Mouse (Mus musculus): ENCODE data around the gene Erc1. TPM values are rescaled to one million over a fixed set of nuclear protein-coding genes. Genes with fewer than 3 reads are reported as not detected.
A peak's percentile ranks its signal among the peaks of the same experiment; 100 is the strongest.
"Not testable (repeated sequence)": the region's sequence is repeated elsewhere in the genome, so short reads cannot be mapped to it uniquely, and the experiment has no call there.

Erc1 gene
- total and polyA plus RNA-seq, 2 experiments from 2014 or later = 43.3 to 83.3 TPM

DNA sequence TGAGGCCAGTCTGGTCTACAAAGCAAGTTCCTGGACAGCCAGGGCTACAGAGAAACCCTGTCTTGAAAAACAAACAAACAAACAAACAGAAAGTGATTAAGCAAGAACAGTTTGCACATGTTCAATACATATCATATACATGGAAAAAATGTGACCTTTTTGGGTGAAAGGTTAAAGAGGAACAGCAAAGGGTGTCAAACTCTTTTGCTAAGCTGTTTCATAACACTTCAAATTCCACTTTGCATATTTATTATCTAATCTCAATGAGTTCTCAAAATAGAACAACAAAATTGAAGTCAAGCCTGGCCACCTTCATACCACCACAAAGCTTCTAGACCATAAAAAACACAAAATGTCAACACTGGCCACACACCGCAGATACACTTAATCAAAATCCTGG is 19.8 kb downstream of the Erc1 start:
- H3K4me2 ChIP-seq (ENCODE audit: low read depth) = no peak overlapping the region
- 95% methylated on average over 1 of the region's 1 CpGs for WGBS
- no peak for ATAC-seq

GRCm38 (mm10) chr6:119826701-119827100 is 21.3 kb downstream of the Erc1 start:
- DNase-seq (no peak), ATAC-seq (no peak)
- 86% methylated on average over 4 of the region's 4 CpGs for WGBS
- Histone ChIP-seq H3K4me1 (ENCODE audit: insufficient read depth) (no peaks in the 10 kb centered on the region), H3K27me3 (ENCODE audit: insufficient read depth, low read length) (no peaks in the 10 kb centered on the region), H3K9me3 (ENCODE audit: low read length) (no peaks in the 10 kb centered on the region), H3K27ac (ENCODE audit: low read depth, low read length) (no peak overlapping the region), H3K36me3 (ENCODE audit: insufficient read depth) (peaks cover 8% of the 10 kb centered on the region), H3K9ac (no peak overlapping the region), H3K4me2 (ENCODE audit: low read depth) (no peak overlapping the region), H3K4me3 (ENCODE audit: low read depth, low read length) (no peak overlapping the region)
- TF ChIP-seq CTCF (IDR thresholded peaks at IDR 0.05; ENCODE audit: low read depth) = no peak

More for the DNA sequence above, 19.8 kb downstream of the Erc1 start:
- Histone ChIP-seq H3K36me3 (ENCODE audit: insufficient read depth) (peaks cover 8% of the 10 kb centered on the region), H3K4me1 (ENCODE audit: insufficient read depth) (no peaks in the 10 kb centered on the region), H3K4me3 (ENCODE audit: low read depth, low read length) (no peak overlapping the region), H3K27ac (ENCODE audit: low read depth, low read length) (no peak overlapping the region), H3K27me3 (ENCODE audit: insufficient read depth, low read length) (no peaks in the 10 kb centered on the region), H3K9me3 (ENCODE audit: low read length) (no peaks in the 10 kb centered on the region), H3K9ac (no peak overlapping the region)
- TF ChIP-seq CTCF (IDR thresholded peaks at IDR 0.05; ENCODE audit: low read depth) = no peak
- no peak for DNase-seq

DNA sequence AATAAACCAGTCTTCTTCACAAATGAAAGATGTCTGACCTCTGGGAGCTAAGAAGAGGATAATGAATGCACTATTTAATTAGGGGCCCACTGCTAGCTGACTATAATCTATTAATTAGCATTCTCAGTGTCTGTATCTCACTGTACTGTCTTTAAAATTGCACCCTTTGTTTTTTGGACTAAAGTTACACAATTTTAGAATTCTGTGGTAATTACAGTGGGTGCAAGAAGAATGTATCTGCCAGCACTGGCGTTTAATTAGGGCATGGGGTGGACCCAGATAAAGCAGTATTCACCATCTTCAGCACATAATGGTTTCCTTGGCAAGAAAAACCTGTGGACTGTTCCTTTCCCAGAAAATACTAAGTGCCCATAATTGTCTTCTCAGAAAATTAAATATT is 25.8 kb downstream of the Erc1 start:
- H3K4me3 ChIP-seq (ENCODE audit: low read depth, low read length) = no peak overlapping the region
- H3K4me2 ChIP-seq (ENCODE audit: low read depth) = no peak overlapping the region
- no peak overlapping the region for H3K9ac ChIP-seq
- H3K27ac ChIP-seq (ENCODE audit: low read depth, low read length) = 0 out of 2 replicates have a peak overlapping the region, but pooled peaks have one; percentile 50
- peak; percentile 5; the same call in 1 of the 2 replicates for ATAC-seq
- WGBS = 18% methylated on average over 1 of the region's 1 CpGs
- no peak for TF ChIP-seq CTCF (IDR thresholded peaks at IDR 0.05; ENCODE audit: low read depth)
- no peaks in the 10 kb centered on the region for H3K4me1 ChIP-seq (ENCODE audit: insufficient read depth)
- DNase-seq = peak; percentile 2
- peaks cover 10% of the 10 kb centered on the region for H3K36me3 ChIP-seq (ENCODE audit: insufficient read depth)
- no peaks in the 10 kb centered on the region for H3K27me3 ChIP-seq (ENCODE audit: insufficient read depth, low read length)
- no peaks in the 10 kb centered on the region for H3K9me3 ChIP-seq (ENCODE audit: low read length)

DNA sequence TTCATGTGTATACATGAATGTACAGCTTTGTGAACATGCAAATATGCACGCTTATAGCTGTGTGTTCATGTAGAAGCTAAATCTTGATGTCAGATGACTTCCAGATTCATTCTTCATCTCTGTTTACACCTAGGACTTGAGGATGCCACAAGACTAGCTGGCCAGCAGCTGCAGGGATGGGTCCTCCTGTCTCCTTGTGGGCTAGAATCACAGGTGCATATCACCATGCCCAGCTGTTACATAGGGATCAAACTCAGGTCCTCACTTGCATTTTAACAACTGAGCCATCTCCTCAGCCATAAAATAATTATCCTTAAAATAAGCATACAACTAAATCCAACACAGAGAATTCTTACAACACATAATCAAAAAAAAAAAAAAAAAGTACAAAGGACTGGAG is 26.8 kb downstream of the Erc1 start:
- no peaks in the 10 kb centered on the region for H3K4me1 ChIP-seq (ENCODE audit: insufficient read depth)
- H3K27me3 ChIP-seq (ENCODE audit: insufficient read depth, low read length) = no peaks in the 10 kb centered on the region
- ATAC-seq (no peak), DNase-seq (no peak)
- peaks cover 10% of the 10 kb centered on the region for H3K36me3 ChIP-seq (ENCODE audit: insufficient read depth)
- no peak overlapping the region for H3K9ac ChIP-seq
- H3K4me3 ChIP-seq (ENCODE audit: low read depth, low read length) = no peak overlapping the region
- TF ChIP-seq CTCF (IDR thresholded peaks at IDR 0.05; ENCODE audit: low read depth) = no peak
- no peaks in the 10 kb centered on the region for H3K9me3 ChIP-seq (ENCODE audit: low read length)
- 96% methylated on average over 1 of the region's 1 CpGs for WGBS
- H3K4me2 ChIP-seq (ENCODE audit: low read depth) = no peak overlapping the region
- H3K27ac ChIP-seq (ENCODE audit: low read depth, low read length) = no peak overlapping the region

DNA sequence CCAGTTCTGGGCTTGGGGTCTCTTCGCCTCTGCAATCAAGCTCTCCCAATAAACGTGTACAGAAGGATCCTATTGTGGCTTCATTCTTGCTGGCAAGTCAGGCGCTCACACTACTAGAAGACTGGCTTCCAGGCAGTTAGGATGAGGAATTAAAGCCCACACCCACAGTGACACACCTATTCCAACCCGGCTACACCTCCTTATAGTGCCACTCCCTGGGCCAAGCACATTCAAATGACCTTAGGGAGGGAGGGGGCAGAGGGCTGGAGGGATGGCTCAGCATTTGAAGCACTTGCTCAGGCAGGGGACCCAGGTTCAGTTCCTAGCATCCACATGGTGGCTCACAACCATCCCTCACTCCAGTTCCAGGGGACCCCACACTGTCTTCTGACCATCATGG is 29.4 kb downstream of the Erc1 start:
- Histone ChIP-seq H3K9ac (no peak overlapping the region), H3K4me1 (ENCODE audit: insufficient read depth) (no peaks in the 10 kb centered on the region), H3K36me3 (ENCODE audit: insufficient read depth) (0 out of 2 replicates have a peak, but pooled peaks cover 3% of the 10 kb centered on the region), H3K9me3 (ENCODE audit: low read length) (no peaks in the 10 kb centered on the region), H3K4me2 (ENCODE audit: low read depth) (no peak overlapping the region), H3K27ac (ENCODE audit: low read depth, low read length) (no peak overlapping the region), H3K4me3 (ENCODE audit: low read depth, low read length) (no peak overlapping the region), H3K27me3 (ENCODE audit: insufficient read depth, low read length) (no peaks in the 10 kb centered on the region)
- no peak for ATAC-seq
- no peak for TF ChIP-seq CTCF (IDR thresholded peaks at IDR 0.05; ENCODE audit: low read depth)
- no peak for DNase-seq
- WGBS = 95% methylated on average over 4 of the region's 4 CpGs

DNA sequence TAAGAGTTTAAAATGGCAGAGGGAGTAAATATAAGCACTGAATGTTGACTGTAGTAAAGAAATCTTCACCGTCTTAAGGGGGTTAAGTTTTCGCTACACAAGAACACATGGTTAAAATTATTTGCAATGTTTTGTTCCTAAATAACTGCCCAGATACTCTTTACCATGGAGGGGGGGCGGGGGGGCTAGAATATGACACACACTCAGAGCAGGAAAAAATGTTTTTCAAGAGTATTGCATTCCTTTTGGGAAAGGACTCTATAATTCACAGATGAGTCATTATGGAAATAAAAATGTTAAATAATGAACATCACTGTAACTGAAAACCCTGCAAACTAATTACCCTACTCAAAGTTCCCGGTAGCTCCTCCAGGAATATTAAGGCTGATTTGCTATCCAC is 32.5 kb downstream of the Erc1 start:
- ATAC-seq = no peak
- Histone ChIP-seq H3K4me1 (ENCODE audit: insufficient read depth) (no peaks in the 10 kb centered on the region), H3K27me3 (ENCODE audit: insufficient read depth, low read length) (no peaks in the 10 kb centered on the region), H3K4me3 (ENCODE audit: low read depth, low read length) (no peak overlapping the region), H3K4me2 (ENCODE audit: low read depth) (no peak overlapping the region), H3K9me3 (ENCODE audit: low read length) (no peaks in the 10 kb centered on the region), H3K9ac (no peak overlapping the region), H3K36me3 (ENCODE audit: insufficient read depth) (0 out of 2 replicates have a peak, but pooled peaks cover 3% of the 10 kb centered on the region), H3K27ac (ENCODE audit: low read depth, low read length) (no peak overlapping the region)
- no peak for TF ChIP-seq CTCF (IDR thresholded peaks at IDR 0.05; ENCODE audit: low read depth)
- no peak for DNase-seq
- WGBS = 81% methylated on average over 4 of the region's 4 CpGs

DNA sequence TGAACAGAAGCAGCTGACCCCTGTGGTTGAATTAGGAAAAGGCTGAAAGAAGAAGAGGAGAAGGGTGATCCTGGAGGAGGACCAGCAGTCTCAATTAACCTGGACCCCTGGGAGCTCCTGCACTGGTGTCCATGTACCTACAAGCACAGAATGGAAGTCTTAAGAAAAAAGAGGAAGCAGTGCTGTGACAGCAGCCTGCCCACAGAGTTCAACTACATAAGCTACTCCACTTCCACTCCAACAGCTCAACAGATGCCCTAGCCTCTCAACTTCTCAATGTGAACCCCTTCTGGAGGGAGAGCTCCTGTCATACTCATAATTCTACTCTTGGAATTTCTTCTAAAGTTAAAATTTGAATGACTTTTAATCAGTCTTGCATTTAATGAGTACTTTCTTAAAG is 34.9 kb downstream of the Erc1 start:
- H3K9me3 ChIP-seq (ENCODE audit: low read length); H3K9ac ChIP-seq; H3K27me3 ChIP-seq (ENCODE audit: insufficient read depth, low read length); DNase-seq; H3K27ac ChIP-seq (ENCODE audit: low read depth, low read length); H3K4me1 ChIP-seq (ENCODE audit: insufficient read depth); H3K36me3 ChIP-seq (ENCODE audit: insufficient read depth); H3K4me3 ChIP-seq (ENCODE audit: low read depth, low read length); H3K4me2 ChIP-seq (ENCODE audit: low read depth); ATAC-seq: not testable (repeated sequence)

All from forebrain, postnatal 0 days (tissue).